Mouse (Mus musculus): Measurements from ENCODE around the gene Sbno2. TPM values are rescaled to one million over a fixed set of nuclear protein-coding genes. Genes with fewer than 3 reads are reported as not detected.
"Not testable (repeated sequence)": the region's sequence is repeated elsewhere in the genome, so short reads cannot be mapped to it uniquely, and the experiment has no call there.

Sbno2 gene
- polyA plus RNA-seq, 1 experiment from 2014 or later, result 15.0 TPM

DNA sequence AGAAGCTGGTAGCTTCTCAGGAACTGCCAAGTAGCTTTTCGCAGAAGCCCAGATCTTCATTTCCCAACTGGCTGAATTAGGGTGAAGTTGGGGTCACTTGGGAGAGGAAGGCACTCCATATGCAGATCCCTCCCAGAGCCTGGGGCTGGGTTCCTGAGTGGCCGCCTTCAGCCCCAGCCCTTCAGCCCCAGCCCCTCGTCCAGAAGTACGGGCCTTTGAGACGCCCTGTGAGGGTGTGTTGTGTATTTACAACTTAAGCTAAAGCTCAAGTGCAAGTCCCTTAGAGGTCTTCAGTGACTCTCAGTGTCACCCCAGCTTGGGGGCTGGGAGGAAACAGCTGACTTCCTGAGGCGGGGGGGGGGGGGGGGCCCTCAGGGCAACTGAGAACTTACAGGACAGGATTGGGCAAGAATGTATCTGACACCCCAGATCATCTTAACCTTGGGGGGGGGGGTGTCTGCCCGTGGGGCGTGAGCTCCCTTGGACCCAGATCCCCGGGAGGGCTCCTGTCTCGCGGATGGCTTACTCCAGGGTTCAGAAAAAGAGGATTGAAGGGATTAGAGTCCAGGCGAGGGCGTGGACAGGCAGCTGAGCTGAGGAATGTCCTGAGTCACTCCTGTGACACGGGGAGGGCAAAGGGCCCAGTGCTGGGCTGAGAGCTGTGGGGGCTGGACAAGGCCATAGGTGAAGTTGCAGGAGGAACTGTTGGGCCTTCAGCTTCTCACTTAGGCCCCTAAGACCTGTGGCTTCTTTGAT is 53.6 kb downstream of the Sbno2 start:
- Histone ChIP-seq H3K4me2 (peak overlapping the region; percentile 95), H3K9ac (peak overlapping the region; percentile 50), H3K9me3 (replicated peaks) (no peaks in the 10 kb centered on the region), H3K27me3 (replicated peaks) (no peaks in the 10 kb centered on the region), H3K36me3 (peaks cover 18% of the 10 kb centered on the region), H3K4me3 (no peak overlapping the region), H3K4me1 (peaks cover 84% of the 10 kb centered on the region), H3K27ac (peak overlapping the region; percentile 92)
- ATAC-seq, result no peak
- 35% methylated on average over 13 of the region's 14 CpGs for WGBS (ENCODE audit: insufficient replicate concordance)

GRCm38 (mm10) chr10:80050885-80051617 is 54.3 kb downstream of the Sbno2 start:
- Histone ChIP-seq H3K9ac (peak overlapping the region; percentile 50), H3K36me3 (peaks cover 10% of the 10 kb centered on the region), H3K27me3 (replicated peaks) (no peaks in the 10 kb centered on the region), H3K4me2 (peak overlapping the region; percentile 95; the same call in 1 of the 2 replicates), H3K9me3 (replicated peaks) (no peaks in the 10 kb centered on the region), H3K27ac (peak overlapping the region; percentile 92), H3K4me1 (peaks cover 86% of the 10 kb centered on the region), H3K4me3 (no peak overlapping the region)
- 56% methylated on average over 15 of the region's 15 CpGs for WGBS (ENCODE audit: insufficient replicate concordance)
- no peak for ATAC-seq

DNA sequence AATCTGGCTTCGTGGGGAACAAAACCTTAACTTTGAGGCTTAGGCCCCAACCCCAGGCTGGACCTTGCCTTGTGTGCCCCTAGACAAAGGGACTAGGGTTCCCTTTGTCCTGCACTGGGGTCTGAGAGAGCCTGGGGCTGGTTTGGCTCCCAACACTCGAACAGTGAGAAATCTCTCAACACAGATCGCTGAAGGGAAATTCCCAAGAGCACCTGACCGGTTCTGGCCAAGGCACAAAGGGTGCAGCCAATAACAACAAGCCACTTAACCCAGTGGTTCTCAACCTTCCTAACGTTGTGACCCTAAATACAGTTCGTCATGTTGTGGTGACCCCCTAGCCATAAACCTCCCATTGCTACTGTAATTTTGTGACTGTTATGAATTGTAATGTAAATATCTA is 55.1 kb downstream of the Sbno2 start:
- peak overlapping the region; percentile 92 for H3K27ac ChIP-seq
- ATAC-seq, result no peak
- no peak overlapping the region for H3K4me2 ChIP-seq
- 58% methylated on average over 6 of the region's 6 CpGs for WGBS (ENCODE audit: insufficient replicate concordance)
- peaks cover 85% of the 10 kb centered on the region for H3K4me1 ChIP-seq
- no peaks in the 10 kb centered on the region for H3K27me3 ChIP-seq (replicated peaks)
- no peak overlapping the region for H3K4me3 ChIP-seq
- no peak overlapping the region for H3K9ac ChIP-seq
- H3K36me3 ChIP-seq, result peaks cover 2% of the 10 kb centered on the region
- H3K9me3 ChIP-seq (replicated peaks), result no peaks in the 10 kb centered on the region

- H3K36me3 ChIP-seq, result no peaks in the 10 kb centered on the region
- H3K9me3 ChIP-seq (replicated peaks), result no peaks in the 10 kb centered on the region
- WGBS (ENCODE audit: insufficient replicate concordance), result 24% methylated on average over 3 of the region's 3 CpGs
- H3K4me2 ChIP-seq, result no peak overlapping the region
- H3K27me3 ChIP-seq (replicated peaks), result no peaks in the 10 kb centered on the region
- H3K27ac ChIP-seq, result peak overlapping the region; percentile 62
- ATAC-seq, result no peak
- no peak overlapping the region for H3K4me3 ChIP-seq
- peaks cover 78% of the 10 kb centered on the region for H3K4me1 ChIP-seq
- H3K9ac ChIP-seq, result peak overlapping the region; percentile 23; the same call in 1 of the 2 replicates
Observed at GRCm38 (mm10) chr10:80048834-80049233, 56.5 kb downstream of the Sbno2 start.

- Histone ChIP-seq H3K36me3 (no peaks in the 10 kb centered on the region), H3K9me3 (replicated peaks) (no peaks in the 10 kb centered on the region), H3K4me2 (no peak overlapping the region), H3K4me3 (no peak overlapping the region), H3K4me1 (peaks cover 79% of the 10 kb centered on the region), H3K27me3 (replicated peaks) (no peaks in the 10 kb centered on the region), H3K9ac (peak overlapping the region; percentile 23; the same call in 1 of the 2 replicates), H3K27ac (peak overlapping the region; percentile 62)
- ATAC-seq, result no peak
- 60% methylated on average over 5 of the region's 5 CpGs for WGBS (ENCODE audit: insufficient replicate concordance)
Observed at GRCm38 (mm10) chr10:80048396-80048795, 57.0 kb downstream of the Sbno2 start.

GRCm38 (mm10) chr10:80047041-80047565 is 58.3 kb downstream of the Sbno2 start, which contains the start of gene Gpx4:
Gpx4 (plus strand) TSS chr10:80047166.
- Histone ChIP-seq H3K27me3 (replicated peaks) (no peaks in the 10 kb centered on the region), H3K9ac (0 out of 2 replicates have a peak within 1 kb of the TSS, but pooled peaks have one; percentile 2), H3K4me1 (peaks cover 69% of the 10 kb centered on the region), H3K4me3 (no peak within 1 kb of the TSS), H3K4me2 (no peak within 1 kb of the TSS), H3K27ac (peak within 1 kb of the TSS; percentile 46; the same call in 1 of the 2 replicates), H3K36me3 (no peaks in the 10 kb centered on the region), H3K9me3 (replicated peaks) (no peaks in the 10 kb centered on the region)
- 69% methylated on average over 9 of the region's 9 CpGs for WGBS (ENCODE audit: insufficient replicate concordance)
- no peak for ATAC-seq

GRCm38 (mm10) chr10:80045766-80046165 is 59.6 kb downstream of the Sbno2 start:
- H3K27me3 ChIP-seq (replicated peaks), result no peaks in the 10 kb centered on the region
- H3K4me2 ChIP-seq, result no peak overlapping the region
- no peak for ATAC-seq
- no peak overlapping the region for H3K9ac ChIP-seq
- H3K4me3 ChIP-seq, result no peak overlapping the region
- 74% methylated on average over 5 of the region's 5 CpGs for WGBS (ENCODE audit: insufficient replicate concordance)
- H3K27ac ChIP-seq, result 0 out of 2 replicates have a peak overlapping the region, but pooled peaks have one; percentile 17
- peaks cover 55% of the 10 kb centered on the region for H3K4me1 ChIP-seq
- no peaks in the 10 kb centered on the region for H3K36me3 ChIP-seq
- no peaks in the 10 kb centered on the region for H3K9me3 ChIP-seq (replicated peaks)

- WGBS (ENCODE audit: insufficient replicate concordance), result 83% methylated on average over 3 of the region's 4 CpGs
- not testable (repeated sequence) for H3K36me3 ChIP-seq; H3K9me3 ChIP-seq (replicated peaks); H3K4me2 ChIP-seq; ATAC-seq; H3K4me3 ChIP-seq; H3K9ac ChIP-seq; H3K27me3 ChIP-seq (replicated peaks)
- Histone ChIP-seq H3K4me1 (peaks cover 51% of the 10 kb centered on the region), H3K27ac (0 out of 2 replicates have a peak overlapping the region, but pooled peaks have one; percentile 17)
Observed at GRCm38 (mm10) chr10:80045364-80045763, 60.0 kb downstream of the Sbno2 start.

DNA sequence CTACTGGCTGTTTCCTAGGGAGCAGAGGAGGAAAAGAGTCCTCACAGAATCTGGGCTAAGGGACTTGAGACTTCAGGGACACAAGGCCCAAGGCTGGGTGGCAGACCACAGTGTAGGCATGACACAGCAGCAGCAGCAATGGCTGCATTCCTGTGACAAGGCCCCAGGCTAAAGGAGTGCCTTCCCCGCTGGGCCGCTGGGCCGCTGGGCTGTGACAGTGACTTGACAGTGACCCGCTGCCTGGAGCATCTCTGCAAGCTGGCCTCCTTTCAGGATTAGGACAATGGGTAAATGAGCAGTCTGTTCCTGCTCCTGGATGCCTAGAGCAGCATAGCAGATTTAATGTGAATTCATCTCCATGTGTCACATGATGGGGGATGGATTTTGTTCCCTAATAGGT is 61.3 kb downstream of the Sbno2 start:
- WGBS (ENCODE audit: insufficient replicate concordance), result 73% methylated on average over 4 of the region's 4 CpGs
- Histone ChIP-seq H3K27ac (peak overlapping the region; percentile 52; the same call in 1 of the 2 replicates), H3K27me3 (replicated peaks) (no peaks in the 10 kb centered on the region), H3K9me3 (replicated peaks) (no peaks in the 10 kb centered on the region), H3K9ac (peak overlapping the region; percentile 27; the same call in 1 of the 2 replicates), H3K4me2 (no peak overlapping the region), H3K36me3 (no peaks in the 10 kb centered on the region), H3K4me1 (peaks cover 47% of the 10 kb centered on the region), H3K4me3 (no peak overlapping the region)
- no peak for ATAC-seq

DNA sequence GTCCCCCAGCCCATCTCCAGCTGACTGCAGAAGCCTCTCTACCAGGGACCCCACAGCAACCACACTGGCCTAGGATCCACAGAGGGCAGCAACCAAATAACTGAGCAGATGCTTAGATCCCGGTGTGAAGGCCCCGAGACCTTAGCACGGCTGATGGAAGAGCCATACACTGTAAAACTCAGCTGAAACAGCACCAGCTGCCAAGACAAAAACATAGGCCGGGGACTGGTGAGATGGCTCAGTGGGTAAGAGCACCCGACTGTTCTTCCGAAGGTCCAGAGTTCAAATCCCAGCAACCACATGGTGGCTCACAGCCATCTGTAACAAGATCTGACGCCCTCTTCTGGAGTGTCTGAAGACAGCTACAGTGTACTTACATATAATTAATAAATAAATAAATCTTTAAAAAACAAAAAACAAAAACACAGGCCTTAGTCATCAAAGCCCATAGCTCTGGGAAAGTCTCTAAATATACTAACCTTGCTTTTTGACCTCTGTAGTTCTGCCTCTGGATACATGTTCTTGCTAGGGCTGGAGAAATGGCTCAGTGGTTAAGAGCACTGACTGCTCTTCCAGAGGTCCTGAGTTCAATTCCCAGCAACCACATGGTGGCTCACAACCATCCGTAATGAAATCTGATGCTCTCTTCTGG is 63.8 kb downstream of the Sbno2 start:
- WGBS (ENCODE audit: insufficient replicate concordance), result 75% methylated on average over 8 of the region's 8 CpGs
- H3K27me3 ChIP-seq (replicated peaks); H3K4me2 ChIP-seq; H3K9ac ChIP-seq; H3K4me3 ChIP-seq; H3K9me3 ChIP-seq (replicated peaks); ATAC-seq: not testable (repeated sequence)
- peaks cover 22% of the 10 kb centered on the region for H3K36me3 ChIP-seq
- peaks cover 44% of the 10 kb centered on the region for H3K4me1 ChIP-seq
- peak overlapping the region; percentile 36 for H3K27ac ChIP-seq

GRCm38 (mm10) chr10:80039559-80039979 is 65.8 kb downstream of the Sbno2 start, which contains the start of gene Polr2e:
Polr2e (minus strand) TSS chr10:80039795.
- Histone ChIP-seq H3K4me2 (peak within 1 kb of the TSS; percentile 81), H3K4me3 (peak within 1 kb of the TSS; percentile 76), H3K27ac (peak within 1 kb of the TSS; percentile 74), H3K4me1 (peaks cover 42% of the 10 kb centered on the region), H3K36me3 (peaks cover 41% of the 10 kb centered on the region), H3K9ac (peak within 1 kb of the TSS; percentile 83), H3K9me3 (replicated peaks) (no peaks in the 10 kb centered on the region), H3K27me3 (replicated peaks) (no peaks in the 10 kb centered on the region)
- peak; percentile 94 for ATAC-seq
- WGBS (ENCODE audit: insufficient replicate concordance), result under 1% methylated on average over 40 of the region's 40 CpGs

Measured in liver, embryonic 12.5 days (tissue).